Mouse (Mus musculus): ENCODE data around the gene Hoxc6.

Hoxc6 gene

DNA sequence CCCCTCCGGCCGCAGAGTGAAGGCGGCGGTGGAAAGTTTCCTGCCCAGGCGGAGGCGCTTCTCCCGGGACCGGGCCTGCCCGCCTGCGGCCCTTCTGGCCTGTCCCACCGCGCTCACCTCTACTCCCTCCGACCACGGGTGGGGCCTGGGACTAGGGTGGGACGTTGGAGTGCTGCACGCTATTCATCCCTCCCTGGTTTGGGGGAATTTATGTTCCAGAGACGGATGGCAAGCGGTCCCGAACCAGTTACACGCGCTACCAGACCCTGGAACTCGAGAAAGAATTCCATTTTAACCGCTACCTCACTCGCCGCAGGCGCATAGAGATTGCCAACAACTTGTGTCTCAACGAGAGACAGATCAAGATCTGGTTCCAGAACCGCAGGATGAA is 16.9 kb downstream of the Hoxc6 start:
- DNase-seq: no peak

DNA sequence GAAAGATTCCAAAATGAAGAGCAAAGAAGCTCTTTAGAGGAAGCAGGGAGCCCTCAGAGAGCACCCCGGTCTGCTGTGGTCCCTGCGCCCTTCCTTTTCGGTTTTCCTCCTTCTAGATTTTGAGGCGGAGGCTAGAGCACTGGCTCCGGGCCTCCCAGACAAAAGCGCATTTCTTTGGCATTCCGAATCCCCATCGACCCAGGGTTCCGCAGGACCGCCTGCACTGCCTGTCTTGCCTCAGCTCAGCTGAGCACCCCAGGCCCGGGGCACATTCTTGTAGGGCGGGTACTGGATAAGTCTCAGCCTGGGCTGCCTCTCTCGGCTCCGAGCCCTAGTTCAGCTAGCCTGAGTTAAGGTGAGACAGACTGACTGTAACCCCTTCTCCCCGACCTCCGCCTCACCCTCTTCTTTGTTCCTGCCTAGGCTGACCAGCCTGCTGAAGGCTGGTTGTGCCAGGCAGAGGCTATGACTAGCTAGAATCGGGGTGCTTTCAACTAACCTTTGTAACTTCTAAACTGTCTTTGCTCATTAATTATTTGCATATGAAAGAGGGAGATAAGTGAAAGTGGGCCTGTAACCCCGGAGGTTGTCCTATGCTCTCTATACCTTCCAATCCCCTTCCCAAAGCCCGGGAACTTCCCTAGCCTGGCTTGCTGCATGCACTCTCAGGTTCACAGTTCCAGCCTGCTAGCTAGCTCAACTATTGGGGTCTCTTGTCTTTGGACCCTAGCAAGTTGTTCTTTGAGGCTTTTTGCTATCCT is 17.5 kb downstream of the Hoxc6 start:
- no peak for DNase-seq

DNA sequence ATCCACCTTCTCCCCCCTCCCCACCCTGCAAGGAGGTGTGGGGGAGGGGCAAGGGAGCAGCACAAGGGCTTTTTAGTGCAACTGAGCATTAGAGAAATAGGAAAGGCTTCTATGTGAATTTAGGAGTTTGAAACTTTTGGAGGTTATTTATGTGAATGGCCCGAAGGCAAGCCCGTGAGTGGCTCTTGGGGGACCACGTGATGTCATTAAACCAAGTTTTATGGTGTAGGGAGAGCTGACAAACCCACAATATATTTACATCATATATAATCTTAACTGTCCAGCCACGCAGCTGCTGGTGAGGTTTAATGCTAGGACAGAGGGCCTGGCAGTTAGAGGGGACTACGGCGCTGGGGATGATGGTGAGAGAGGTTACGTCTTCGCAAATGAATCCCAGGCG is 20.6 kb downstream of the Hoxc6 start, which contains the start of gene Hoxc4:
Gene Hoxc4 (plus strand): TSS at position 299 of the 400 bp plus-strand sequence.
- no peak for DNase-seq

DNA sequence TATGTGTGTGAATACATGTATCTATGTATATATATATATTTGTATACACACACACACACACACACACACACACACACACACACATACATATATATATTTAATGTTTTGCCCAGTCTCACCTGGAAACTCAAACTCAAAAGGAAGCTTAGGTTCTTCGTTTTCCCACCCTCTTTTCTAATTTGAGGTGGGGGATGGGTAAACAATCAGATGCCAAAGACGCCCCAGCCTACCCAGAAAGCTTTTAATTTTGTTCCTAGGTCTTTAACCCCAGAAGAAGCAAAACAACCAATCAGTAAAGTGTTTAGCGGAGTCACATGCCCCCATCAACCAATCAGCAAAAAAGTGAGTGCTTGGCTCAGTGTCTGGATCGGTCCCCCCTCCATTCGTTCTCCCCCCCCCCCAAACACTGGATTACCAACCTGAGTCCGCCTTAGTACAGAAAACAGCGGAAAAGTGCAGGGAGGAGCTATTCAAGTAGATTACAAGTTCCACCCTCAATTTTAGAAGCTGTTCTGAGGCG is 22.9 kb downstream of the Hoxc6 start:
- no peak for DNase-seq

DNA sequence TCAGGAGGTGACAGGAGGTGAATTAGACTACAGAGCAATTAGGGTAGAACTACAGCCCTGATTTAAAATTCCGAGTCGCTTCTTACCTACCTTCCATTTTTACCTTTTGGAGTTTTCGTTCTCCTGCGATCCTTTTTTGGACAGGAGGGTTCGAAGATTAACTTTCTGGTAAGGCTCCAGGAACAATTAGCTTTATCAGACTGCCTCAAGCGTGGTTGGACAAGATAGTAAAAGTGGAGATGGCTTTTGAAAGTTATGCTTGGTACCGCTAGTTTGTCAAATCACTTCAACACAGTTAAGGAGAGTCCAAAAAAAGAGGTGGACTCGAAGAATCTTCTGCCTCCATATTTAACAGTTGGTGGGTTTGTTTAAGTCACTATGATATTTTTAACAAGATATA is 23.5 kb downstream of the Hoxc6 start:
- DNase-seq: no peak

DNA sequence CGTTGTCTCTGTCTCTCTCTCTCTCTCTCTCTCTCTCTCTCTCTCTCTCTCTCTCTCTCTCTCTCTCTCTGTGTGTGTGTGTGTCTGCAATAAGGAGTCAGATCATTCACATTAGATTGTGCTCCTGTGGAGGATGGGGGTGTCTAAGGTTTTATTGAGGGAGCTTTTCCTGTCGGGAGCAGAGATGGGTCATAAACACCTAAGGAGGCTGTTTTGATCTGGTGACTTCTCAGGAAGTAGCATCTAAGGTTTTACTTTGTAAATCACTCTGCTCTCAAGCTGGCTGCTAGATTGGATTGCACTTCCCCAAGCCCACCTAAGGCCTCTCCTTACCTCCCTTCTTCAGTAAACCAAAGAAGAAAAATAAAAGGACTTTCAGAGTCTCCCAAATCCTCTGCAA is 26.1 kb downstream of the Hoxc6 start:
- no peak for DNase-seq

DNA sequence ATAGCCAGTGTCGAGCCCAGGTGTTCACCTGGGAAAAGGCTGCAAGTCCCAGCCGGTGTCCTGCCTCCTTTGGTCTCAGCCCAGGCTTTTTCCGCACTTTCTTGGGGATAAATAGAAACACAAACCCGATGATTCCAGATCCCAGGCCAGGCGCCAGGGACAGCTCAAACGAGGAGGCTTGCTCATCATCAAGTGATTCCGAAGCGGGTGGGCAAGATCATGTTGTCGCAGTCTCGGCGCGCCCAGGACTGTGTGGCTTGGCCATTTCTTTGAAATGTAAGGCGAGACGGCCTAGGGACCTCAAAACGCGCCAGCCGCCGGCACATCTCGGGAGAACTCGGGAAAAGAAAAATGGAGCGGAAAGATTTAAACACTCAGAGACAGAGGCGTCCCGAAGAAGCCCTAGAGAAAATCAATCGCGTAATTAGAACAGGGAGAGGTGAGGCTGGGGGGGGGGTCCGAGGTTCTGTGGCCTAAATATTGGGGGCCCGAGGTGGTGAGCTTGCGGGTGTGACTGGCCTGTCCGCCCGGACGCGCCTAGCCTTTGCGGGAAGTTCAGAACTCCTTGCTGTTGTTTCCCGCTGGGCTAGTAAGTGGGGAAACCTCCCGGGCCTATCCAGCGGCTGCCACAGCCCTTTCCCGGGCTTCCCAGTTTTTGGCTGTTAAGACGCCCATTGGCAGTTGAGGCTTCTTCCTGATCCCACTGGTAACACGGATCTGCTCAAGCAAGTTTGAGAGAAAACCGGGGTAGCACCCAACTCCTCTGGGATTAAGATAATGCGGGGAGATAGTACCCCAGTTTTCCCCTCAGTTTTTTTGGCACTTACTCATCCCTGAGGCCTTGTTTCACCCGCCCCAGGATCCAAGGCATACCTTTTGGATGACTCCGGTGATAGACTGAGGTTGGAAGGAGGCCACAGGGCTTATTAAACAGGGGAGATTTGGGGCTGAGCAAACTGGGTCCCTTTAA is 29.5 kb downstream of the Hoxc6 start:
- DNase-seq: no peak

DNA sequence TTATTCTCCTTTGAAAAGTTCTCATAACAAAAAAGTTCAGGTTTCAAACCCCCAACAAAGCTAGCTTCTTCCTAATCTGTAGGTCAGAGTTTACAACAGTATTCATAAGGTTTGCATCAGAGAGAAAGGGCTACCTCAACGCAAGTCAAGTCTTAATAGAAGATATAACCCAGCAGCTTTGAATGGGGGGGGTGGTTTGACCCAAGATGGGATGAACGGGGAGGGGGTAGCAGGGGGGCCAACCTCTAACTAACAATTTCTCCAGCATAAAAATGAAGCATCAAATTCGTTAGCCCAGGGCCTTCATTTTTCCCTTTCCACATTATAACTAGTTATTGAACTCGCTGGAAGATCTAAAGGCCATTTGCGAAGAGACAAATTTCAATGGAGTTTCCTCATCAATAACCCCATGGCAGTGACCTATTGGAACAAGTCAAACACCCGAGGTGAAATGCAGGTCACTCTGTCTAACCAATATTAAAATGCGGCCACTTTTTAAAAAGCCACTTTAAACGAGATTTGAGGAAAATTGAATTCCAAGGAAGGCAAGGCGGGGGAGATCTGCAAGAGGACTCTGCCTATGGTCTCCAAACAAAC is 31.0 kb downstream of the Hoxc6 start:
- no peak for DNase-seq

DNA sequence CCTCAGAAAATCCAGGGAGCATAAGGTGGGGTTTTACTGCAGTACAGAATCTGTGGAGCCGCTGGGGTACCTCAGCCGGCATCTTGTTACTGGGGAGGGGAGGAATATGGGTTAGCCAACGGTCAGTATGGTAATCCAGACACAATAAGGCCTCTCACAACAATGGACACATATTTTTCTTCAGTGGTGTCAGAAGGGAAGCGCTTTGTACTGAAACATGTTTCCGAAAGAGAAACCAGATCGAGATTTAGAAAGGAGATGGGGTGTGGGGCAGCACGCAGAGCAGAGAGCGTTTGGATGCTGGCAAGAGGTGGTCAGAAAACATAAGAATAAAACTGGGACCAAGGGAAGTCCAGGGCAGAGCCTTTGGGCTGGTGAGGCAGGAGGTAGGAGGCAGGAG is 32.1 kb downstream of the Hoxc6 start:
- no peak for DNase-seq

DNA sequence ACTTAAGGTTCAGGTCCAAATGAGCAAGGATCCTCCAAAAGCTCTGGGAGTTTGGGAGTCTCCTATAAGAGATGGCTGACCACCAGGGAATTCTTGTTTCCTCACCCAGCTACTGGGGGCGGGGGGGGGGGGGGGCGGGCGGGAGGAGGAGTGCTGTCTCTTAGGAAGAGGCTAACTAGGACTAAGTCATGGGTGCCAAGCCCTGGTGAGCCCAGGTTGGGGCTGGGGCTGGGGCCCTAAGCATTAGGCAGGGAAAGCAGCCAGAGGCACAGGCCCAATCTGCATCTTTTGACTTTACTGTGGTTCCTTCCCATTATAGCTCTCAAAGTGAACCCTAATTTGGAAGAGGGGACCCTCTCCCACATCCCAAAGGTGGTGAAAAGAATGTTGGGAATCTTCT is 34.1 kb downstream of the Hoxc6 start:
- DNase-seq: no peak

DNA sequence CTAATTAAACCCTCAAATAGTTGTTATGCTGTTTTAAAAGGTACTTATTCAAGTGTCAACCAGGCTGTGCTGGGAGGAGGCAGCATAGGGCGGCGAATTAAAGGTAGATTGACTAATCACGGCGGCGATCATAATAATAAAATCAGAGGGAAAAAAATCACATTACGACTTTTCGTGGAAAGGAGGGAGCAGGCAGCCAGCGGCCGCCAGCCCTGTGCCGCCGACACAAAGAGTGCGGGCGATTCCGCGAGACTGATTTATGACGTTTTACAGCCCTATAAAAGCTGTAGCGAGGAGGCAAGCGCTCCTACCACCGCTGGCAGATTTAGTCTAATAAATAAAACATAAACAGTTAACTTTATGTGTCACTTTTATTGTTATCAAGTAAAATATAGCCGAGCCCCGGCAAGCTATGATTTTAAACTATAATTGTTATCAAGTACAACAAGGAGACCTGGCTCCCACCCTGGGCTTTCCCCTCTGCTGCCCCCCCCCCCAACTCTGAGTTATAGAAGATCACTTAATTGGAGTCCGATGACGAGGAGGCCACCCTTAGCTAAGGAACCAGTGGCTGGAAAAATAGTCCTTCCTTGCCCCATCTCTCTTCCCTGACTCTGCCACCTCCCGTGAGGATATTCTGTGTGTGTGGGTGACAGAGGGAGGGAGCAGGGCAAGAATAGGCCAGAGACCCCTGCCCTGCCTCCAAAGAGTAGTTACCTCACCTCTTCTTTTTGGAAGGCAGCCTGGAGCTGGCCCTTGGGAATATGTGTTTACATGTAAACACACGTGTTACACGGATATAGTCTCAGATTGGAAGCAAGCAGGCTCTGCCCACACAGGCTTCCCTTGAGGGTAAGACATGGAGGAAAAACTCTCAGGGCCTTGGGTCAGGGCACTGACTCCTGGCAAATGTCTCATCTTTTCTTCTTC is 34.9 kb downstream of the Hoxc6 start:
- DNase-seq: no peak

DNA sequence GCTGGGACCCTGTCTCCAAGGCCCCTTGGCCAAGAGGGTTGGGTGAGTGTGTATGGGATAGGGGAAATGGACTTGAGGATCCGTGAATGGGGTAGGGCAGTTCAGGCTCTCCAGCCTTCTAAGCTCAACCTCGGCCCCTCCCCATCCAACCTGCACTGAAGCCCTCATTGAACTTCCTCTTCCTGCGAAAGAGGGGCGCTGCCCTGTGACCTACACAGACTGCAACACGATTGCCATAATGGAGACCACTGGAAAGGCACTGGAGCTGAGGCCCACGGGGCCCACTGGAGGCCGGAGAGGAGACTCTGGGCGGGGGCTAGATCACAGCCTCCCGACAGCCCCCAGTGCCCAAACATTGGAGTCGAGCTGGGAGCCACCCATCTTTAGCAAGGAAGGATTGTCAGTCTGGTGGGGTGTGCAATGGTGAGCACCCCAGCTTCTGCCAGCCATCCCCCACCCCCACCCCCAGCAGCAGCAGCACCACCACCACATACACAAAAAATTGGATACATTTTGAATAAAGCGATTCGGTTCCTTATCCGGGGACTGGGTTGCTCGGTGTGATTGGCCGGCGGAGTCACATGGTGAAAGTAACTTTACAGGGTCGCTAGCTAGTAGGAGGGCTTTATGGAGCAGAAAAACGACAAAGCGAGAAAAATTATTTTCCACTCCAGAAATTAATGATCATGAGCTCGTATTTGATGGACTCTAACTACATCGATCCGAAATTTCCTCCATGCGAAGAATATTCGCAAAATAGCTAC is 36.2 kb downstream of the Hoxc6 start:
- DNase-seq: no peak

DNA sequence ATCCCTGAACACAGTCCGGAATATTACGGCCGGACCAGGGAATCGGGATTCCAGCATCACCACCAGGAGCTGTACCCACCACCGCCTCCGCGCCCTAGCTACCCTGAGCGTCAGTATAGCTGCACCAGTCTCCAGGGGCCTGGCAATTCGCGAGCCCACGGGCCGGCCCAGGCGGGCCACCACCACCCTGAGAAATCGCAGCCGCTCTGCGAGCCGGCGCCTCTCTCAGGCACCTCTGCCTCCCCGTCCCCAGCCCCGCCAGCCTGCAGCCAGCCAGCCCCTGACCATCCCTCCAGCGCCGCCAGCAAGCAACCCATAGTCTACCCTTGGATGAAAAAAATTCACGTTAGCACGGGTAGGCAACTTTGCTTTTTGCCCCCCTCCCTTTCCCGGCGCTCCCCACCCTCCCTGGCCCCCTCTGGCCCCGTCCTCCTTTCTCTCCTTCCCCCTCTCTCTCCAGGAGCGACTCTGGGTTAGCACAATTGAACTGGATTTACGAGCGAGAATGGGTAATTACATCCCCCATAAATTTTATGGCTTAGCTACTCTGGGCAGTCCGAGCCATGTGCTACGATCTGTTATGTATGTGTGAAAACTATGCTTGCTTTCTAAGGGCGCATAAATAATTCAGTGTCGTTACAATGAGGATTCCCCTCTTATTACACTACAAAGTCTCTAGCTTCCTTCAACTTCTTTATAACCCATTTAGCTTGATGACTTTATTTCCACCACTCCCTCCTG is 36.9 kb downstream of the Hoxc6 start:
- DNase-seq: no peak

DNA sequence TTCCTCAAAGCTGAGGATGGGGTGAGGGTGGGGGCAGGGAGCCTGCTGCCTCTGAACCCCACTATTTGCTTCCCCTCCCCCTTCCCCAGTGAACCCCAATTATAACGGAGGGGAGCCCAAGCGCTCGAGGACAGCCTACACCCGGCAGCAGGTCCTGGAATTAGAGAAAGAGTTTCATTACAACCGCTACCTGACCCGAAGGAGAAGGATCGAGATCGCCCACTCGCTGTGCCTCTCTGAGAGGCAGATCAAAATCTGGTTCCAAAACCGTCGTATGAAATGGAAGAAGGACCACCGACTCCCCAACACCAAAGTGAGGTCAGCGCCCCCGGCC is 37.5 kb downstream of the Hoxc6 start:
- no peak for DNase-seq

DNA sequence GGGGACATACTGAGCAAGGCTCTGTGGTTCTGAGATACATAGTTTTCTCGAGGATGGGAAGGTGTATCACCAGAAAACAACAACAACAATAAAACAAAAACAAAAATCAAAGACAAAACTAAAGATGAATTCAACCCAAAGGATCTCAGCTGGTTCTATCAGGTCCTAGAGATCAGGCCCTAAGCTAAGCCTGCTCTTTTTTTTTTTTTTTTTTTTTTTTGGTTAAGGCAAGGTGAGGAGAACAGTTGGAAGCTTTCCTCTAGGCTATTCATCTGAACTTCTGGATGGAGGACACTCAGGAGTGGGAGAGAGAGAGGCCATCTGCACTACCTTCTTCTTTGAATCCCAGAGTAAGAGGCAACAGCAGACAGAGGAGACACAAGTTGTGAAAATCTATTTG is 39.5 kb downstream of the Hoxc6 start:
- DNase-seq: no peak

DNA sequence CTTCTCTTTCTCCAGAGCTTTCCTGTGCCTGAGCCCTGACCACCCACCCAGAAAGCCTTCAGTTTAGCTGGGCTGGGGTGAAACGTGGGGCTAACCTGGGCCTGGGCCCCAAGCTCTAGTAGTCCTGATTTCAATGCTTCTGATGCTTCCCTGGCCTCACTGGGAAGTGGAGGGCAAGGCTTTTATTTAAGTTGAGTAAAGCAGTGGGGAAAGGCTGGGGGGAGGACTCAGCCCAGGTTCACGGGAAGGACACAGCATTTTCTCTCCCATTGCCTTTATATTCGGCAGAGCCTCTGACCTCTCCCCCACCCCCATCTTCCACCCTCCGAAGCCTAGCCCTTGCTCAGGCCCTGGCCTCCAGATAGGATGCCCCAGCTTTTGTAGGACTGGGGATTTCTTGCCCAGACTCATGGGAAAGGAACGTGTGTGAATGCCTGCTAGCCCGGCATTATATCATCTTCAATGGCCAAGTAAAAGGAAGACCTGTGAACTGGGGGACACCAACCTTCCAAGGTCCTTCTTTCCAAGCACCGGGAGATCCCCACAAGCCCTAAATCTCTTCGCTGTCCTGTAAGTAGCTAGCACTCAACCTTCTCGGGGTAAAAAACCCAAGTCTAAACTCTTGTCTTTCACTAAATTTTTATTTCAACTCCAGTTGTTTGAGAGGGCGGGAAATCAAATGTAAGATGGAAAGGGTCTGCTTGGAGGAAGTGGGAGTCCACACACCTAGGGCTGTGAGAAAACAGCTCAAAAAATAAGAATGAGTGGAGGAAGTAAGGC is 40.8 kb downstream of the Hoxc6 start:
- DNase-seq: no peak

DNA sequence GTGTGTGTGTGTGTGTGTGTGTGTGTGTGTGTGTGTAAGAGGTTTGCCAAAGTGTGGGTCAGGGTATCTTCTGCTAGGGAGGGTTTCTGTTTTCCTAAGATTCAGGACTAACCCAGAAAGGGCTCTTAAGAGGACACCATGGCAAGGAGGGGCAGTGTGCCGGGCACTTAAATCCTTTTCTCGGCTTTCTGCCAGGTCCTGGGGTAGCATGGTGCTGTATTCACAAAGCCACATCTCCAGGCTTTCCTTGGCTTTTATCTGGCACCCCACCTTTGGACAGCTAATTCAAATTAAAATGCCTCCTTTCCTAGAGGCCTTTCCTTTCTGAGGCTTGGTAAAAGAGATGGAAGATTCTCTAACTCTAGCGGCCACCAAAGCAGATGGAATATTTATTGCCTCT is 41.6 kb downstream of the Hoxc6 start:
- DNase-seq: no peak

DNA sequence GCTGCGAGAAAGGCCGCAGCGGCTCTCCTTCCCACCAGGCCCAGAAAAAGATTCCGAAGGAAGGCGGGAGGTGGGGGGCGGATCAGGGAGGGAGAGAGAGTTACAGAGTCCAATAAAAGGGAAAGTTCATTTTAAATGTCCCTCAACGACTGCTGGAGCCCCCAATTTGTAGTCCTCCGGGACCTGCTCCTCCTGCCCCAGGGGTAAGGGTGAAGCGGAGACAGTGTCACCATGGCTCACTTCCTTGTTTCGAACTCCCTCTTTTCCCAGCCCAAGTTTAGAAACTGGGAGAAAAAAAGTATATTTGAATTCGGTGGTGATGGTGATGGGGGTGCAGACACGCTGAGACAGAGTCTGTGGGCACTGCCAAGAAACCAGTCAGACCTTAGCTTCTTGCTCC is 42.5 kb downstream of the Hoxc6 start:
- DNase-seq: no peak

DNA sequence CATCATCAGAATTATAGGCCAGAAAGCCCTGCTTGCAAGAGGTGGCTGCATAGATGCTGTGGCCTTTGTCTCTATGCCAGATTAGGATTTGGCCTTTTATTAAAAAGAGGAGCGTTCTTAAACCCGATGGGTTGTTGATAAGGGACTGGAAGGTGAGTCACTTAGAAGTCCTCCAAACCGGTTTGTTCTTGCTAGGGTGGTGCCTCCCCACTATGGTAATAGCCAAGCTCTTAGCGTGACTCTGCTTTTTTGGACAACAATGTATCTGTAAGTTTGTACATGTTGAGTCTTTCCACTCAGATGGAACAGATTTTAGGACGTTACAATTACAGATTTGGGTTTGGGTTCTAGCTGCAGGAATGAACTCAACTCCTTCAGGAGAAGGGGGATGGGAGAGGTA is 43.6 kb downstream of the Hoxc6 start:
- DNase-seq: no peak

DNA sequence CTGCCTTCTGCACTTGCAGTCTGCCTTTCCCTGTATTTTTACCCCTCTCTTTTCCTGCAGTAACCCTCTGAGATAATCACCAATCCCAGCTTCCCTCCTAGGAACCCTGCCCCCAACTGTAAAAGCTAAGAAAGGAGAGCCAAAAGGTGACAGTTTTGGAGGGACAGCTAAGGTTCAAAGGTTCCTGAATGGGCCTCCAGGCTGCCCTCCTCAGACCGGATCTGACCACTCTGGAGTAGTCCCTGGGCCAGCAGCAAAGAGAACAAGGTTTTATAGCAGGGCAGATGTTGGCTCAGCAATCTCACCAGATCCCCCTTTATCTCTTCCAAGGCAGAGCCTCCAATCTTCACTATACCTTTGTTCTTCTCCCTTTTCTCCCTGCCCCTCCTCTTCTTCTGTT is 44.2 kb downstream of the Hoxc6 start:
- no peak for DNase-seq

Measured in lung, postnatal 4 days (tissue).